Mouse (Mus musculus): ENCODE results near the gene Slc1a7.

Slc1a7 gene

DNA sequence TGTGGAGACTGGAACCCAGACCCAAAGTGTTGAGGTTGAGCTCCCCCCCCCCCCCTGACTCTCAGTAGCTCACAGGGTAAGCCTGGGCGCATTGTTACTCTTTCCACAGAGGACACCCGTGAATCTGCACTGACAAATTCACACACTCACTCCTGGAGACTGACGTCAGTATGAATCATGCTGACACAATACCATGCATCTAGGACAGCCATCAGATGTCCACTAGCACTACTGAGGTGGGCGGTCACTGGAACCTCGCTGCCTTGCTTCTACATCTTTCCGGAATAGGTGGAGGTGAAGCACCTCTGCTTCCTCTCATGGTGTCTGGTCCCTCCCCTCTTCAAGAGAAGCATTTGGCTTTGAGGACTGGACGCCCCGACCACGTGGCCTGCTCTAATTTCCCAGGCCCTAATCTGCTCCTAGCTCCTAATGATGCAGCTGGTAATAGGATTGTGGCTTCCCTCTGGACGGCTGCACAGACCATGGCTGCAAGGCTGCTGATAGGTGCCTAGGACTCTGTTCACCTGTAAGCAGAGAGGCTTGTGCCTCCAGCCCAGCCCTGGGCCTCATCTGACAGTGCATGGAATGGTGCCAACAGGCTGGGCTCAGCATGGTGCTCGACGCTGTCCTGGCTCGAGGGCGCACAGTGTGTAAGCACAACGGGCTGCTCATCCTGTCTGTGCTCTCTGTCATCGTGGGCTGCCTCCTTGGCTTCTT lies at the start of gene Slc1a7:
Slc1a7 (plus strand) TSS at position 367 of the 717 bp plus-strand sequence.
- in situ Hi-C loops (cut with MboI; ENCODE audit: low sequenced_read_pairs): no loop called here

DNA sequence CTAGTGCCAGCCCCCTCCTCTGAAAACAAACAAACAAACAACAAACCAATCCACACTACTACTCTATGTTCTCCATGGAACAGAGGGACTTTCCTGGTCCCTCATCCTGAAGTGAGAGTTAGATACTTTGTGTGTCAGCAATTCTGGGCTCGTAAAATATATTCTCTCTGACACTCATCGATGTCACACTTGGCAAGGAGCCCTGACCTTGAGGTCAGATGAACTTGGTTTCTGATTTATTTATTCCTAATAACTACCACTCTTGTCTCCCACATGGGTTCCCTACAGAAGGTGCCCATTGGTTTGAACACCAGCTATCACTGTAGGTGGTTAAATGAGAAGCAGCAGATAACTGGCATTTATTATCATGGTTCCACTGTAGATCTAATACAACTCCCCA lies 47.8 kb upstream of the Slc1a7 start:
- in situ Hi-C loops (cut with MboI; ENCODE audit: low sequenced_read_pairs): no loop called here

DNA sequence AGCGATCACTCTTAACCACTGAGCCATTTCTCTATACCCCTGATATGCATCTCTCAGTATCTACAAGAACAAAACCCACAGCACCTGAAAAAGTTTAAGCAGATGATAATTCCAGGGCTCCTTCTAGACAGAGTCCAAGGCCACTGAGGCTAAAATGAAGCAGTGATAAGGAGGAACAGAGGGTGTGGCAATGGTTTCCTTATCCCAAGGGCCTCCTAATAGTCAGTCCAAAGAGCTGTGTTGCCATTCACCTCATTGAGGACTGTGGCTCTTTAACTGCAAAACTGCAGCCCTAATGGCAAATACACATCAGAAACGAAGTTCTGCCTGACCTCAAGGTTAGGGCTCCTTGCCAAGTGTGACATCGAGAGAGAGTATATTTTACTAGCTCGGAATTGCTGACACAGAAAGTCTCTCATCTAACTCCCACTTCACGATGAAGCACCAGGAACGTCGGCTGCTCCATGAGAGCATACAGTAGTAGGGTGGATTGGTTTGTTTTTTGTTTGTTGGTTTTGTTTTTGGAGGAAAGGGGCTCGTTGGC lies 46.9 kb upstream of the Slc1a7 start:
- in situ Hi-C loops (cut with MboI; ENCODE audit: low sequenced_read_pairs): no loop called here

DNA sequence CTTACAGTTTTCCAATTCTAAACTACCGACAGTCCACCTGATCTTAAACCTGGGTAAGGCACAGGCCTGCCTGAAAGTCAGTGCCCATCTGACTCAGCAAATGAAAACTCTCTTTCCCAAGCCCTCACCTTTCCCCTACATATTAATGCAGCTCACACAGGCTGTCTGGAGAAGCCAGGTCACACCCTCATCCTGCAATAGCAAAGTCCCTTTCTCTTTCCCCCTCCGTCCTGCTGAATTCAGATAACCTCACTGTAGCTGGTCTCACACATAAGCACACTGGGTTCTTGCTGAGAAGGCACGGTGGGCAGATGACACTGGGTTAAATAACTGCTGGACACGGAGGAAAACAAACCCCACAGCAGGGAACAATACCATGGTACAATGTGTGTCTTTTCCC lies 46.2 kb upstream of the Slc1a7 start:
- in situ Hi-C loops (cut with MboI; ENCODE audit: low sequenced_read_pairs): no loop called here

DNA sequence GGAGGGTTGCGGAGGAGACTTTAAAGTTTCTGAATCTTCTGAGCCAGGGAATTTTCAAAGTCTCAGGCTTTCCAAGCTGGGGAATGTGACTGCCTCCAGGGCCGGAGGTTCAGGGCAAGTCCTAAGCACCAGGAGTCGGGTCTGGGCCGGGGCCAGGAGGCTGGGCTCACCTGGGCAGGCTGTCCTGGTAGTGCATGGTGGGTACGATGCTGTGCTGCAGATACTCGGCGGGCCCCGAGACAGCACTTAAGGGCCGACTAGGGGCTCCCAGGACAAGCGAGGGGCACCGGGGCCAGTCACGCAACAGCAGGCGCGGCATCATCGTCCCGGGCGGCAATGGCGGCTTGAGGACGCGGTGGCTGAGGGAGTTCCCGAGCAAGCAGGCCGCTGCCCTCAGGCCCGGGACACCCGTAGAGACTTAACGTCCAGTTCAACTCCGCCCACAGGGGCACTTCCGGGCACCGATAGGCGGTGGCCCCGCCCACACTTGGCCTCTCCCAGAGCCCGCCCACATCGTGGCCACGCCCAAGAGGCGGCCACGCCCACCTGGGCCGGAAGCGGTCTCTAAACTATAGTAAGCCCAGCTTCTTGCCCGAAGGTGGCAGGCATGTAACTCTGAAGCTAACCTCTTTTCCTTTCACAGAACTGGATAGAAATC lies 44.9 kb upstream of the Slc1a7 start, which contains the start of gene Cpt2:
Cpt2 (minus strand) TSS at position 466 of the 658 bp plus-strand sequence.
- in situ Hi-C loops (cut with MboI; ENCODE audit: low sequenced_read_pairs): no loop called here

GRCm38 (mm10) chr4:107923803-107924194 lies 44.3 kb upstream of the Slc1a7 start:
- in situ Hi-C loops (cut with MboI; ENCODE audit: low sequenced_read_pairs): no loop called here

DNA sequence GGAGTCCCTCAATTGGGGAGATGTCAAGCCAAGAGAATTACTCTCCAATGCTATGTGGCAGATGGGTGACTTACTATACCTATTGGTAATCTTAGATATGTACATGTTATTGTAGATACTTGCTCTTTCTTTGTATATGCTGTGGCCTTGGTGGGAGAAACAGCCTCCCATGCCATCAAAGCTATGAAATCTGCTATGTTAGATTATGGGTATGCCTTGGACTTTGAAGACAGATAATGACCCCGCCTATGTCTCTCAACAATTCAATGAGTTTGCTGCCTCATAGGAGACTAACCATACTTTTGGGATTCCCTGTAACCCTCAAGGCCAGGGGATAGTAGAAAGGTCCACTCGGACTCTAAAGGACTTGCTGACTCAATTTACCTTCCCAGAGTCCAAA lies 39.9 kb upstream of the Slc1a7 start:
- in situ Hi-C loops (cut with MboI; ENCODE audit: low sequenced_read_pairs): no loop called here

DNA sequence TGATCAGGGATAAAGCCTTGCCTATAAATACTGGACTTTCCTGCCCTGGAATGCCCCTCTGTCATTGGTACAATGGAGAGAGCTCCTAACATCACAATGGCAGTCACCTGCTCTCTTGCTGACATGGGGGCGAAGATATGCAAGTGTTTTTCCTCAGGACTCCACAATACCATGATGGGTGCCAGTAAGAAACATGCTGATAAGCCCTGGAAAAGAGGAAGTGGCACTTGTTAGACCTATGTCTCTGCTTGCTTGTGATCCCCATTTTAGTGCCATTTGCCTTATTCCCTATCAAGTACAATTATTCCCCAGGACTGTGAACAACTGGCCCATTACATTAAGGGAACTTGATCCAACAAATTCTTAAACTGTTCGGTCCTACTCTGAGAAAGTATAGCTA lies 39.4 kb upstream of the Slc1a7 start:
- in situ Hi-C loops (cut with MboI; ENCODE audit: low sequenced_read_pairs): no loop called here

DNA sequence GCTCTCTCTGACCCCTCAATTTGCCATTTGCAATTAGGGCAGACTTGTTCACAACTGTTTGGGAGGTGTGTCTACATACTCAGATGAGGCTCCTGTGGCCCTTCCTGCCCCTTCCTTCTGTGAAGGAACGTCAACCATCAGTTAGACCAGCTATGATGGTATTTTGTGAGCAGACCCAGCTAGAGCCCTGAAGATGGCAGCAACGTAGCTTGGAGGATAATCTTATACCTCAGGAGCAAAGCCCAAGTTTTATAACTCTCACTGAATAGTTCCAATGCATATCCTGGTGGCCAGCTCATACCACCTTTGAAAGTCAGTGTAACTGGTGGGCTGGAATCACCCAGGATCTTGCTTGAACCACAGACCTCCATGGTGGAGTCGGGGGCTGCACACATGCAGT lies 36.7 kb upstream of the Slc1a7 start:
- in situ Hi-C loops (cut with MboI; ENCODE audit: low sequenced_read_pairs): no loop called here

- in situ Hi-C loops (cut with MboI; ENCODE audit: low sequenced_read_pairs): no loop called here
These were observed 34.9 kb upstream of the Slc1a7 start for GRCm38 (mm10) chr4:107933239-107933638.

- in situ Hi-C loops (cut with MboI; ENCODE audit: low sequenced_read_pairs): no loop called here
These were observed 32.9 kb upstream of the Slc1a7 start for GRCm38 (mm10) chr4:107935254-107935653.

GRCm38 (mm10) chr4:107937338-107937737 lies 30.8 kb upstream of the Slc1a7 start:
- in situ Hi-C loops (cut with MboI; ENCODE audit: low sequenced_read_pairs): no loop called here

GRCm38 (mm10) chr4:107938124-107938523 lies 30.0 kb upstream of the Slc1a7 start:
- in situ Hi-C loops (cut with MboI; ENCODE audit: low sequenced_read_pairs): no loop called here

DNA sequence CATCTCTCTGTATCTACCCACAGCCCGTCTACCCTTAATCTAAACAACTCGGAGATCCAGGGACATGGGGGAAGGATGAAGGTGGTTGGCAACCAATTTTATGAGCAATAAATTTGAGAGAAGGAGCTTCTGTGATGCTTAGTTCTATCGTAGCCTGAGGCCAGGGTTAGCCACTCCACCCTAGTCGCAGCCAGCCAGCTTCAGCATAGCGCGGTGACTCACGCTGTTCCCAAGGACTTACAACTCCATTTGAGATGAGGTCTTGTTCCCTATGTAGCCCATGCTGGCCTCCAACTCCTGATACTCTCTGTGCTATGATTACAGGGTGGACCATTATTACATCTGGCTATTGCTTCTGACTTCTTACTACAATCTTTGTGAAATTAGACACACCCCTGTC lies 25.4 kb upstream of the Slc1a7 start:
- in situ Hi-C loops (cut with MboI; ENCODE audit: low sequenced_read_pairs): no loop called here

- in situ Hi-C loops (cut with MboI; ENCODE audit: low sequenced_read_pairs): no loop called here
These were observed 24.0 kb upstream of the Slc1a7 start for GRCm38 (mm10) chr4:107944141-107944540.

- in situ Hi-C loops (cut with MboI; ENCODE audit: low sequenced_read_pairs): no loop called here
These were observed 18.2 kb upstream of the Slc1a7 start for GRCm38 (mm10) chr4:107949918-107950317.

DNA sequence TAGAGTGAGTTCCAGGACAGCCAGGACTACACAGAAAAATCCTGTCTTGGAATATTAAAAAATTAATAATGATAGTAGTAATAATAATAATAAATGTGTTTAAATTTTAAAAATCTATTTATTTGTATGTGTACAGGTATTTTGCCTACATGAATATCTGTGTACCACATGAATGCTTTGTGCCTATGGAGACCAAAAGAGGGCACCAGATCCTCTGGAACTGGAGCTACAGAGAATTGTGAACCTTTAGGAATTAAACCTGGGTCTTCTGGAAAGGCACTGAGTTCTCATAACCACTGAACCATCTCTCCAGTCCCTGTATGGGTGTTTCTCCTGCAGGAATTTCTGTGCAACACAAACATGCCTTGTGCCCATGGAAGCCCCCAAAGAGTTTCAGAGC lies 15.3 kb upstream of the Slc1a7 start:
- in situ Hi-C loops (cut with MboI; ENCODE audit: low sequenced_read_pairs): no loop called here

- in situ Hi-C loops (cut with MboI; ENCODE audit: low sequenced_read_pairs): no loop called here
These were observed 12.4 kb upstream of the Slc1a7 start for GRCm38 (mm10) chr4:107955691-107956090.

GRCm38 (mm10) chr4:107958487-107958886 lies 9.6 kb upstream of the Slc1a7 start:
- in situ Hi-C loops (cut with MboI; ENCODE audit: low sequenced_read_pairs): no loop called here

DNA sequence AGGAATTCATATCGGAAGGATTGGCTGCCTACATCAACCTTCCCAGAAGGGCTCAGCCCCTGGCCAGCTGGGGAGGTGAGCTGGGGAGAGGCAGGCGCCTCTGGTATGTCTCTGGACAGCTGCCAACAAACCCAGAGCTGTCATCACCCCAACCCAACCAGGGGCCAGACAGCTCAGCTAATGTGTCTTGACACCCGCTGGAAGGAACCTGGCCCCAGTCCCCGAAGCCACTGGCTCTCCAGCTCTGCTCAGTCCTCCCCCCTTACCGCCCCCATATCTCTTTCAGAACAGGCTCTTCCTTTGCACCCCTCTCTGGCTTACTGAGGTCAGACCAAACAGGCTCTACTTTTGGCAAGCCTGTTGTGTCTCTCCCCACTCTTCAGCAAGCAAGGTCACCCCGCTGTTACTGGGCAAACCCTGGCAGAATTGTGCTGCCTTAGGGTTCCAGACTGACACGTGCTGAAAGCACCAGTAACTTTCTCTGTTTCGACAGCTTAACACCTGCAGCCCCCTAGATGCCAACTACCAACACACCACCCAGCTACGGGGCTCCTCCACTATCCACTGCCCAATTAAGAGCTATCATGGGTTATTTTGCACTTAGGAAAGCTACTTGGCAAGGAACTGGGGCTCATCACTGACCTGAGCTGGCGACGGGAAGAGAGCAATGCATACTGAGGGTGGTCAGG lies 5.9 kb upstream of the Slc1a7 start:
- in situ Hi-C loops (cut with MboI; ENCODE audit: low sequenced_read_pairs): no loop called here

DNA sequence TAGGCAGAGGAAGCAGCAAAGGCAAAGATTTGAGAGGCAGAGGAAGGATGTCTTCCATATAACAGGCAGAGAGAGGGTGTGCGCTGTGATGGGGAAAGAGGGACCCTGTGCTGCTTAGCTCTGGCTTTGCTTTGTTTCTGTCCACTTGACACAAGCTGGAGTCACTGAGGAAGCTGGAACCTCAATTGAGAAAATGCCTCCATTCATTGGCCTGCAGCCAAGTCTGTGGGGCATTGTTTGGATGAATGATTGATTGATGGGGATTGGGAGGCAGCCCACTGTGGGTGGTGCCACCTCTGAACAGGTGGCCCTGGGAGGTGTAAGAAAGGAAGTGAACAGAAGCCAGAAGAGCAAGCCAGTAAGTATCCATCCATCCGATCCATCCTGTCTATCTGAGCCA lies 5.3 kb upstream of the Slc1a7 start:
- in situ Hi-C loops (cut with MboI; ENCODE audit: low sequenced_read_pairs): no loop called here
